Mouse (Mus musculus) CD8-positive naive resting alpha-beta T cell, adult 2 months (primary cell): ENCODE measurements around the gene Srsf12.

ENCODE experiments used
- DNase-seq, 2 experiments: peaks; one replicate each; pipeline ENCODE4 v3.0.0; 2022; ENCODE audit warnings: low read depth in 2 of 2, low spot score in 2 of 2

The Srsf12 gene

DNA sequence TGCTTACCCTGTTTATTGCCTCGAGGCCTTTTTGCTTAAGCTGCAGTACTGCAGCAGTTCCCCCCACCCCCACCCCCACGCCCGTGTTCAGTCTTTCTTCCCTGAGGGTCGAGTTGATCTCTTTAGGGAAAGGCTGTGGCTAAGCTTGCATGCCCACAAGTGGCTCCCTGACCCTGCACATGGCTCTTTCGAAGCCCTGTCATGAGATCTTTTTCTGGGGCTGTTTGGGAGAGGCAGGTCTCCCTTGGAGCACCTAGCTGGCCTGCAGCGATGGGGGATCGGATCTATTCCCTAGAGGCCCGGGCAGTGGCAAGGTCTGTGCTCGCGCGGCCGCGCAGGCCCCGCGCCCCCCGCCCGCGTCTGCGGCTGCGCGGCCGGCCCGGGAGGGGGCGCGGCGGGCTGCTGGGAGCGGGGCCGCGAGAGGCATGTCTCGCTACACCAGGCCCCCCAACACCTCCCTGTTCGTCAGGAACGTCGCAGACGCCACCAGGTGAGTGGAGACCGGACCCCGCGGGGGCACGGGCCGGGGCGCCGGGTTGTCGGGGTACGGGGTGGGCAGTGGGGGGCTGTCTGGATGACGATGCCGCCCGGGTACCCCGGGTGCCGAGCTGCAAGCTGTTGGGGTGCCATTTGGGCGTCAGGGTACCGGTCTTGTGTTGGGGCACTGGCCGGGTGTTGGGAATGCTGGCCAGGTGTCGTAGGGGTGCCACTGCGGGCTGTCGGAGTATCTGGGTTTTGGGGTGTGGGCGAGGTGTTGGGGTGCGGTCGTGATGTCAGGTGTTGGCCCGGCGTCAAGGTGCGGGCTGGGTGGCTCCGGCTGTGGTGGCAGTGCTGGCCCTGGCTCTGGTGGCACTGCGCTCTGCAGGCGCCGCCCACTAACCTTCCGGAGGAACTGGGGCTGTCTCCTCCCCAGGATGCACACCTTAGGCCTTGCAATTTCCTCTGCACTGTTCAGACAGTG lies at the start of gene Srsf12:
Srsf12 (plus strand) TSS at position 111 of the 961 bp plus-strand sequence.
- DNase-seq: peak; percentile 30 to 35

GRCm38 (mm10) chr4:33183477-33183876 lies 25.3 kb upstream of the Srsf12 start:
- no peak for DNase-seq

GRCm38 (mm10) chr4:33188164-33188563 lies 20.6 kb upstream of the Srsf12 start:
- DNase-seq: no peak

GRCm38 (mm10) chr4:33188781-33189734 lies 19.7 kb upstream of the Srsf12 start:
- DNase-seq: peak; percentile 28 to 44

DNA sequence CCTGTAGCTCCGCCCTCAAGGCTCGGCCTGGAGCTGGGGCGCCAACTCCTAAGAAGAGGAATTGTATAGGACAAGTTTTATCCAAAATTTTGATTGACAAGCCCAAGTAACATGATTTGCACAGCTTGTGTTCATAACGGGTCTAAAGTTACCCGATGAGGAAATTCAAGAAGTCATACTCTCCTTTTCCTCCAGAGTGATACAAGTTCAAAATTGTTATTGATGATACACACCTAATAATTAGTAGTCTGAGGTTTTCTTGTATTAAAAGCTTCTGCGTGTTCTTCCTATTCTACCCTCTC lies 19.1 kb upstream of the Srsf12 start, which contains the start of gene Pm20d2:
Pm20d2 (minus strand) TSS at position 3 of the 302 bp plus-strand sequence.
- DNase-seq: no peak

- DNase-seq: no peak
Measured at GRCm38 (mm10) chr4:33198117-33198516, 10.7 kb upstream of the Srsf12 start.

DNA sequence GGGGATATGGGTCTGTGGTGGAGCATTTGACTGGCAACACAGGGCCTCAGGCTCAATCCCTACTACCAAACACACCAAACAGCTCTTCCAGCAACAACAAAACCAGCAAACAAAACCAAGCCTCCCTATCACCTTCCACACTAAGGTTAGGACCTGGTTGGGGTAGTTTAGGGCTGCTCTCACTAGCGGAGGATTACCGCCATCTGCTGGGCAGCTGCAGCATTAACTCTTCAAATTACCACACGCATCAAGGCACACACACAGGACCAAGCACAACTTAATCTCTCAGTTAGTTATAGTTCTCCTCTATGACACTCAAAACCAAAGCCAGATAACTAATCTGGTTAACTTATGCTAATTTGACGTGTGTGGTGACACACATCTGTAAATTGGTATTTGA lies 4.1 kb upstream of the Srsf12 start:
- DNase-seq: peak; percentile 15 to 38

- DNase-seq: no peak
Measured at GRCm38 (mm10) chr4:33207551-33207950, 1.2 kb upstream of the Srsf12 start.

GRCm38 (mm10) chr4:33221847-33222246 lies 13.1 kb downstream of the Srsf12 start:
- no peak for DNase-seq

DNA sequence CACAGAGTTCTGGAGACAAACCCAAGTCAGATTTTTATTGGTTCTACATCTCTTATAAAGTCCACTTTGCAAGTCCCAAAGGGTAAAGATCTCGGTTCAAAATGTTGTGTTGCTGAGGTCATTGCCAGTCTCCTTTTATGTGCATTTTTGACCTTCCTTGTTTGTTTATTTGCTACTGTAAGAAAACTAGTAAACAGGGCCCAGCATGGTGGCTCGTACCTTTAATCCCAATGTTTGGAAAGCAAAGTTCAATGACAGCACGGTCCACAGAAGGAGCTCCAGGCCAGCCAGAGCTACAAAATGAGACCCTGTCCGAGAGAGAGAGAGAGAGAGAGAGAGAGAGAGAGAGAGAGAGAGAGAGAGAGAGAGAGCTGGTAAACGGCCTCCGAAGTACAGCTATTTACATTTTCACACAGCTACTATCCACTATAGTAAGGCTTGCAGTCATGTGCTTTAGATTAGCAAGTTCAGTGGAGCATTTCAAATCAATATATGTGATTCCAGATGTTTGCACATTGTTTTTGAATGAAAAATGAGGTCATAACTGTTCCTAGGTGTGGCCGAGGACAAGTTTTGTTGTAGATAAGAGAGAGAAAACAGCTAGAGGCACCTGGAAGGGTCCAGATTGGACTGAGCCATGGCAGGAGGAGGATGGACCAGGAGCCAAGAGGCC lies 15.3 kb downstream of the Srsf12 start:
- DNase-seq: no peak

- DNase-seq: peak; percentile 24 to 40
Measured at GRCm38 (mm10) chr4:33227164-33227563, 18.4 kb downstream of the Srsf12 start.

- no peak for DNase-seq
Measured at GRCm38 (mm10) chr4:33229639-33230038, 20.8 kb downstream of the Srsf12 start.

DNA sequence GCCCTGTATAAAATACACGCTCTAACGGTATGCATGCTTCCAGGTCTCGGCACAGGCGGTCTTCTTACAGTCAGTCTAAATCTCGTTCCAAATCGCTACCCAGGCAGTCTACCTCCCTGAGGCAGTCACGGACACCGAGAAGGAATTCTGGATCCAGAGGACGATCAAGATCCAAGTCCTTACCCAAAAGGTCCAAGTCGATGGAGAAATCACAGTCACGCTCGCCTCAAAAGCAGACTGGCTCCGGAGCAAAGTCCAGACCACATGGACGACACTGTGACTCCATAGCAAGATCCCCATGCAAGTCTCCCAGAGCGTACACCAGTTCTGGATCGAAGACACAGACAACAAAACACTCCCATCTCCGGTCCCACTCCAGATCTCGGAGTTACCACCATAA lies 22.1 kb downstream of the Srsf12 start:
- DNase-seq: no peak

DNA sequence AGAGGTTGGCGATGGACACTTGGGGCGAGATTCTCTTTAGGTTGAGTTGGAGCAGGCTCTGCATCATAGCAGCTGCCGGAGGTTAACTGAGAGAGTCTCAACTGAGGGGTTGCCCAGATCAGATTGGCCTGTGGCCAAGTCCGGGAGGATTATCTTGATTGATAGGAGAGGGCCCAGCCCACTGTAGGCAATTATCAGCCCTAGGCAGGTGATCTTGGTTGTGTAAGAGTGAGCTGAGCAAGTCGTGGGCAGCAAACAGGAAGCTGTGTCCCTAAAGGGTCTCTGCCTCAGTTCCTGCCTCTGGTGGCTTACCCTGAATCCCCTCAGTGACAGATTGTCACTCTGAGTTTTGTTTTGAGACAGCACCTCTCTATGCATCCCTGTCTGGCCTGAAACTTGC lies 33.7 kb downstream of the Srsf12 start:
- peak; percentile 19 to 20 for DNase-seq

DNA sequence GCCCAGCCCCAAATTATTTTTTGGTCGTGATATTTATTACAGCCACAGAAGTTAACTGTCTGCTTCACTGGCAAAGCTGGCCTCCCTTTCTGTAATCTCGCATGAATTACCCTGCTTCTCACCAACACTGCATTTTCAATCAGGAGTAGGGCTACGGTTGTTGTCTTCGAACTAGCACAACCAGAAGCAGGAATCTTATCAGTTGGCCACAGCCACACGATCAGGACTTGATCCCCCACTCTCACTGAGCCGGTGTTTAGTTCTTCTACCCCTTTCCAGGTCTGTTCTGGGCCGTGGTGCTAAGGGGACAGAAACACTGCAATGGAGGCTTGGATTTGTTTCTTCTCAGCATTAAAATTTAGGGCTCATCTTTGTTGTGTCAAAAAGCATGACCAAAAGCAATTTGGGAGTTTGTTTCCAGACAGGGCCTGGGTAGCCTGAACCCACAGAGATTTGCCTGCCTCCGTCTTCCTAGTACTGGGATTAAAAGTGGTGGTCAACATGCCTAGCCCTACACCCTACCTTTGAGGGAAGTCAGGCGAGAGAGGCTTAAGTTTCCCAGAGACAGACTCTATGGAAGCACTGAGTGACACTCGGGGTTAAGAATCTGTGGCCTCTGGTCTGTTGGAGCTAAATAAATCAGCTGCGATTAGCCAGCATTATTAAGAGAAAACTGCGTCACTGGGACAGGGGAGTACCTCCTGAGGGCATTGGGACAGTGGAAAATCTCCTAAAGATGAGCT lies 34.4 kb downstream of the Srsf12 start:
- no peak for DNase-seq

- peak; percentile 43 to 44 for DNase-seq
Measured at GRCm38 (mm10) chr4:33243921-33244320, 35.1 kb downstream of the Srsf12 start.

- DNase-seq: no peak
Measured at GRCm38 (mm10) chr4:33245853-33246395, 37.1 kb downstream of the Srsf12 start.

- peak; percentile 97 to 99 for DNase-seq
Measured at GRCm38 (mm10) chr4:33247479-33248053, 38.8 kb downstream of the Srsf12 start.

GRCm38 (mm10) chr4:33248062-33248889 lies 39.5 kb downstream of the Srsf12 start:
- peak; percentile 98 to 99 for DNase-seq
